Mouse (Mus musculus) cerebellum, adult (tissue): Measurements from ENCODE around the gene Pikfyve.

Experiments used
- ATAC-seq: cut with Nextera tagmentation; 2 replicates; pipeline ENCODE4 v1.9.2; 2017; ENCODE audit warnings: mild to moderate bottlenecking, moderate library complexity, mixed read lengths; ENCODE audit not compliant: insufficient number of reproducible peaks, low FRiP score, low TSS enrichment

Pikfyve gene

GRCm38 (mm10) chr1:65311214-65311933 lies 124.9 kb downstream of the Pikfyve start:
- ATAC-seq, result peak; percentile 63

- no peak; the same call in 1 of the 2 replicates for ATAC-seq
Measured at GRCm38 (mm10) chr1:65312118-65312517, 125.6 kb downstream of the Pikfyve start.

DNA sequence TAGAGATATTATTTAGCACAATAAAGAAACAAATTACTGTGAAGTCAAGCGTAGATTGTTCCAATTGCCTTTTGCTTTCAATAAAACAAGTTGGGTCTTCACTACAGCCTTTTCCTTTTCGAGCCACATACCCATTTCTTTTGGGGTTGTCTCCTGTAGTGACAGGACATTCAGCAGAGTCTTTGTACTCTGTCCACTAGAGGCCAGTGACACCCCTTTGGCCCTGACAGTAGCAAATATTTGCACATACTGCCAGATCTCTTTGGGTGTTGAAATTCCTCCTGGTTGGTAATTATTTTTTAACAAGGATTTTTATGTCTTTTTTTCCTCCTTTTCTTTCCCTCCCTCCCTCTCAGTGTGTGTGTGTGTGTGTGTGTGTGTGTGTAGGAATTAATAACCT lies 126.4 kb downstream of the Pikfyve start:
- ATAC-seq, result no peak

DNA sequence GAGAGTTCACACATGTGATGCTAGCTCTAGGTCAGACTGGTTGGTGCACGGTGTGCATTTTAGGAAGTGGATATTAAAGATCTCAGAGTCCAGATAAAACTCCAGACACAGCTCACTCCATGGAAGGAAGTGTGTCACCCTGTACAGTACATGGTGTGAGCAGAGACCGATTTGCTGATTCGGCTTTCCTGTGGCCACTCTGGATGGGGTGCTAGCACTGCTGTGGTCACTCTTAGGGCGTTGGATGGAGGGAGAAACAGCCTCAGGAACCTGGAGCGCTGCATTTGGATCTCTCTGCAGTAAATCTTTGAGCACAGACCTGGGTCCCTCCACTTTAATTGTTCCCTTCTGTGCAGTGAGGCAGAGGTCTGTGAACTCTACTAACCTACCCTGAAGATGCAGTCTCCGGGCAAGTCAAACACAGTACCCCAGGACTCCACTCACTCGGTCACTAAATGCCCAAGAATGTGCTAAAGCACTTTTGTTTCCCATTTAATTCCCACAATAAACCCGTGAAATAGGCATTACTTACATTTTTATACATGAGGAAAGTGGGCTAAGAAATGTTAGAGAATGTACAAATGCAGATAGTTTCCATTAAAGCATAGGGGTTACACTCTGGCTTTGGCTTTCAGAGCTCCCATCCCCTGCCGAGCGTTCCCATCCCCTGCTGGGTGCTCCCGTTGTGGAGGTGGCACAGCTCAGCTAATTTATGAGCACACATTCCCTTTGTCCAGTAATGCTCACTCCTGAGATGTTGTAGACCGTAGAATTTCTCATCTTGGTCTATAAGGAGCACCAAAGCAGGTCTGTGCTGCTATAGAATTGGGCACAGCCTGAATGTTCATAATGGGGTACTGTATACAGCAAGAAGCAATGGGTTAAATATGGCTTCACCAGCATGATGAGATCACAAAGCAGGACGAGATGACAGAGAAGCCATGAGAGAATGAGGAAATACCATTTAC lies 127.9 kb downstream of the Pikfyve start:
- ATAC-seq, result no peak

DNA sequence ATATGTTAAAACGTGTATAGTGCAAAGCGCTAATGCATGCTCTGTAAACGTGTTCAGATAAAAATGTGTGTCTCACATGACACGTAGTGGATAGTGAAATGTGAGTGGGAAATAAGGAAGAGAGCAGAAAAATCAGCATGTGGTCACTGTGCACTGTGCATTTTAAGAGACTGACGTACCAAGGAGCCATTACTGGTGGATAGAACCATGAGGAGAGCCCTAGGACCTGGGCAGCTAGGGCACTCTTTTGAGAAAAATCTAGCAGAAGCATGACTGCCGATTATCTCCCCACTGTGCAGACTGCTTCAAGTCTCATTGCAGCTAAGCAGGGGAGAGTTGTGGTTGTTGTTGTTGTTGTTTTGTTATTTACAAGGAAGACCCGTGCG lies 128.5 kb downstream of the Pikfyve start:
- ATAC-seq, result no peak
